Mouse (Mus musculus) liver, adult 2 months (tissue): ENCODE measurements around the gene Ubl7. TPM values are rescaled to one million over a fixed set of nuclear protein-coding genes. Genes with fewer than 3 reads are reported as not detected.

ENCODE experiments used
- DNase-seq: peaks from one replicate; pipeline ENCODE4 v3.0.0-alpha.2; 2011; ENCODE audit warnings: low read depth, low spot score; ENCODE audit errors: extremely low read depth
- H3K27ac ChIP-seq: fragments of 200-500 bp; replicated peaks from 2 replicates; pipeline ENCODE4 v1.5.1; 2012; ENCODE audit warnings: low read depth, mild to moderate bottlenecking, control low read depth, inconsistent platforms, low read length; ENCODE audit not compliant: insufficient read depth
- H3K27me3 ChIP-seq: fragments of 200-500 bp; 2 replicates; pipeline ENCODE4 v1.6.1; 2012; ENCODE audit warnings: mild to moderate bottlenecking, moderate library complexity, low read length, inconsistent platforms; ENCODE audit not compliant: control insufficient read depth, insufficient read depth
- H3K36me3 ChIP-seq: fragments of 200-500 bp; 2 replicates; pipeline ENCODE4 v1.6.1; 2012; ENCODE audit warnings: low read length, inconsistent platforms; ENCODE audit not compliant: control insufficient read depth, insufficient read depth
- H3K4me1 ChIP-seq: fragments of 200-500 bp; 2 replicates; pipeline ENCODE4 v1.6.1; 2011; ENCODE audit warnings: low read length; ENCODE audit not compliant: control insufficient read depth, insufficient read depth
- H3K4me3 ChIP-seq: fragments of 200-500 bp; 2 replicates; pipeline ENCODE4 v1.5.1; 2011; ENCODE audit warnings: low read depth, mild to moderate bottlenecking, control low read depth, low read length, moderate library complexity; ENCODE audit not compliant: insufficient read depth
- H3K79me2 ChIP-seq: fragments of 200-500 bp; 2 replicates; pipeline ENCODE4 v1.6.1; 2012; ENCODE audit warnings: inconsistent platforms, mild to moderate bottlenecking, low read length, moderate library complexity; ENCODE audit not compliant: control insufficient read depth, insufficient read depth
- H3K9ac ChIP-seq: fragments of 200-500 bp; 2 replicates; pipeline ENCODE4 v1.6.1; 2012; ENCODE audit warnings: low read depth, mild to moderate bottlenecking, control low read depth, inconsistent platforms, low read length
- CTCF ChIP-seq: fragments of 200-500 bp; IDR thresholded peaks from 2 replicates; pipeline ENCODE4 v1.5.1; 2011; ENCODE audit warnings: low read depth, low read length, control low read depth
- POLR2A ChIP-seq: fragments of 200-500 bp; IDR thresholded peaks from 2 replicates; pipeline ENCODE4 v1.6.1; 2011; ENCODE audit warnings: low read length, control low read depth; ENCODE audit not compliant: insufficient read depth; ENCODE audit errors: extremely low read depth
- WGBS: fragments of 180-500 bp; shearing (Covaris S2); methylation state at CpG from one replicate; pipeline ENCODE4 v1.1.7; 2018; 5-methylcytosine and 5-hydroxymethylcytosine counted together
- polyA plus RNA-seq: library from polyadenylated mRNA; depleted of rRNA; stranded (reverse); fragments of >200 nt; gene quantifications from 2 replicates; pipeline ENCODE4 v1.2.3, GENCODE M21; 2012
- total RNA-seq: library from RNA; depleted of rRNA; stranded (reverse); fragments of >200 nt; gene quantifications from 2 replicates; pipeline ENCODE4 v1.2.3, GENCODE M21; 2014

Ubl7 gene
- total and polyA plus RNA-seq, 2 experiments: 9.8 to 90.8 TPM

DNA sequence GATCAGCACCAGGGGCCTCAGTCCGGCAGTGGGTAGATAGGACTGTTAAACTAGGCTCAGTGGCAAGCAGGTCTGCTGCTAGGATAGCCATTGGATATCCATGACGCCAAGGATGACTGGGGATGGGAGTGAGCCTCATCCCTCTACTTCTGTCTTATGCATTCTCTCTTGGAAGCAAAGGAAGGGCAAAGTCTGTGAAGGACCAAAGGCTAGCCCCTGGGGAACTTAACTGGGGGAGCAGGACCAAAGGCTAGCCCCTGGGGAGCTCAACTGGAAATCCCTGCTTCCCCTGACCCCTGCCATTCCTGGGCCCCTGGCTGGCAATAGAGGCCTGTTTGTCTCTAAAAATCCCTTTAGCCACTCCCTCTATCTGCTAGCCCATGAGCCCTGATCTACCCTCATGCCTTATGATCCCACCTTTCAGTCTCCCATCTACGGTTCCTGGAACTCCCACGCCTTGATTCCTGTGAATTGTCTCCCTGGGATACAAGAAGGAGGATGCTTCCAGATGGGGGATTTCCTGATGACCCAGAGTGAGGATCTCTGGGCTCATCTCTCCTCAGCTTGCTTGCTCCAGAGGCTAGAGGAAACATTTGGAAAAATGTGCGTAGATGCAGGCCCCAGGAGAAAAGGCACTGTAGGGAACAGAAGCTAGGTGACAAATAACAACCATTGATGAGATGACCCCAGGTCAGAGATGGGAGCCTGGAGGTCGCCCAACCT is 53.9 kb downstream of the Ubl7 start:
- 92% methylated on average over 6 of the region's 6 CpGs for WGBS
- H3K79me2 ChIP-seq: no peaks in the 10 kb centered on the region

DNA sequence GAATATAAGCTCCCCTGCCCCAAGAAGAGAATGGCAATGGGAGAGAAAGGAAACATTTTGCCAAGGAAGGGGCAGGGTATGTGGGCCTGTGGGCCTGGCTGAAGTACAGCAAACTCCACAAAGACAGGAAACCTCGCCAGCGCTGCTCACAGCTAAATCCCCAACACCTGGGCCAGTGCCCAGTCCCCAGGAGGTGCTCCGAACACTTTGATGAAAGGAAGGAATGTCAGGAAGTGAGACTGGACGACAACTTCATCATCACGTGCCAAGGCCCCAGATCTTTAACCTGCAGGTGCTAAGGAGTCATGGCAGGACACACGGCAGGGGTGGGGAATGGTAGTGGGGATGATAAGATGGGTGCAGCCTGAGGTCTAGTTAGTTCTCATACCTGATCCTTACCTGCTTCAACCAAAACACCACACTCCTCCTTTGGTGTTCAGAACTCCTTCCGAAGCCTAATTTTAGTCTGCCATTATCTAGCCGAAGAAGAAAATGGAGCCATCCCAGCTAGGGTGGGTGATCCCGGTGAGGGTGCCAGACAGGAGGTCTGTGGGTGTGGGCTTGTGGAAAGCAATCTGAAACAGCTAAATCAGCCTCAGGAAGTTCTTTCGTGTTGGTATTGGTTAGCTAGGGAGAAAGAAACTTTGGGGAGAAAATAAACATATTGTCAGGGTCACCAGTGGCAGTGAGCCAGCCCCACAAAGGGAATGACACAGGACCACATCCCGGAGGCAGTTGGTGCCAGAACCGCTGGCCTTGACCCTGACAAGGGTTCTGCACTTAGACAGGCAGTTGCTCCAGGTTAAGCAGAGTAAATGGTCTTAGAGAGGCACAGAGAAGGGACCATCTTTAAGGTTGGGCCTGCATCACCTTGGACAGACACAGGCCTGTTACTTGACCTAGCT is 54.8 kb downstream of the Ubl7 start:
- Histone ChIP-seq H3K9ac (no peak overlapping the region), H3K27me3 (no peaks in the 10 kb centered on the region), H3K4me1 (no peaks in the 10 kb centered on the region), H3K27ac (no peak overlapping the region), H3K79me2 (no peaks in the 10 kb centered on the region), H3K36me3 (no peaks in the 10 kb centered on the region), H3K4me3 (no peak overlapping the region)
- TF ChIP-seq CTCF (no peak), POLR2A (no peak)
- no peak for DNase-seq
- 67% methylated on average over 12 of the region's 12 CpGs for WGBS

More for the DNA sequence above, 53.9 kb downstream of the Ubl7 start:
- no peaks in the 10 kb centered on the region for H3K36me3 ChIP-seq
- no peak overlapping the region for H3K9ac ChIP-seq
- H3K4me1 ChIP-seq: no peaks in the 10 kb centered on the region
- H3K27me3 ChIP-seq: no peaks in the 10 kb centered on the region
- TF ChIP-seq POLR2A (no peak), CTCF (no peak)
- no peak for DNase-seq
- no peak overlapping the region for H3K27ac ChIP-seq
- H3K4me3 ChIP-seq: no peak overlapping the region

- no peaks in the 10 kb centered on the region for H3K27me3 ChIP-seq
- no peaks in the 10 kb centered on the region for H3K79me2 ChIP-seq
- 78% methylated on average over 14 of the region's 14 CpGs for WGBS
- DNase-seq: no peak
- TF ChIP-seq POLR2A (no peak), CTCF (no peak)
- no peak overlapping the region for H3K4me3 ChIP-seq
- no peaks in the 10 kb centered on the region for H3K36me3 ChIP-seq
- no peak overlapping the region for H3K27ac ChIP-seq
- no peak overlapping the region for H3K9ac ChIP-seq
- no peaks in the 10 kb centered on the region for H3K4me1 ChIP-seq
Observed at GRCm38 (mm10) chr9:57967237-57967960, 56.6 kb downstream of the Ubl7 start.

GRCm38 (mm10) chr9:57968166-57968771 is 57.5 kb downstream of the Ubl7 start:
- H3K79me2 ChIP-seq: no peaks in the 10 kb centered on the region
- DNase-seq: no peak
- TF ChIP-seq POLR2A: no peak
- no peak for TF ChIP-seq CTCF
- H3K9ac ChIP-seq: no peak overlapping the region
- 77% methylated on average over 9 of the region's 9 CpGs for WGBS
- no peak overlapping the region for H3K27ac ChIP-seq
- H3K4me1 ChIP-seq: no peaks in the 10 kb centered on the region
- H3K4me3 ChIP-seq: no peak overlapping the region
- H3K36me3 ChIP-seq: no peaks in the 10 kb centered on the region
- H3K27me3 ChIP-seq: no peaks in the 10 kb centered on the region

- no peaks in the 10 kb centered on the region for H3K36me3 ChIP-seq
- H3K79me2 ChIP-seq: no peaks in the 10 kb centered on the region
- no peak for DNase-seq
- H3K4me3 ChIP-seq: no peak overlapping the region
- no peaks in the 10 kb centered on the region for H3K27me3 ChIP-seq
- WGBS: 87% methylated on average over 8 of the region's 8 CpGs
- no peak overlapping the region for H3K9ac ChIP-seq
- no peak overlapping the region for H3K27ac ChIP-seq
- no peaks in the 10 kb centered on the region for H3K4me1 ChIP-seq
- TF ChIP-seq CTCF (no peak), POLR2A (no peak)
Observed at GRCm38 (mm10) chr9:57968783-57969542, 58.2 kb downstream of the Ubl7 start.
